Mouse (Mus musculus) retina, adult 2 months (tissue): ENCODE data around the gene Ceacam16.

Experiments used
- DNase-seq: peaks from one replicate; pipeline ENCODE4 v3.0.0-alpha.2; 2012; ENCODE audit warnings: low read depth, low spot score

The Ceacam16 gene

GRCm38 (mm10) chr7:19861199-19861598 is at the start of gene Ceacam16:
Ceacam16 (minus strand) TSS chr7:19861299.
- no peak for DNase-seq

DNA sequence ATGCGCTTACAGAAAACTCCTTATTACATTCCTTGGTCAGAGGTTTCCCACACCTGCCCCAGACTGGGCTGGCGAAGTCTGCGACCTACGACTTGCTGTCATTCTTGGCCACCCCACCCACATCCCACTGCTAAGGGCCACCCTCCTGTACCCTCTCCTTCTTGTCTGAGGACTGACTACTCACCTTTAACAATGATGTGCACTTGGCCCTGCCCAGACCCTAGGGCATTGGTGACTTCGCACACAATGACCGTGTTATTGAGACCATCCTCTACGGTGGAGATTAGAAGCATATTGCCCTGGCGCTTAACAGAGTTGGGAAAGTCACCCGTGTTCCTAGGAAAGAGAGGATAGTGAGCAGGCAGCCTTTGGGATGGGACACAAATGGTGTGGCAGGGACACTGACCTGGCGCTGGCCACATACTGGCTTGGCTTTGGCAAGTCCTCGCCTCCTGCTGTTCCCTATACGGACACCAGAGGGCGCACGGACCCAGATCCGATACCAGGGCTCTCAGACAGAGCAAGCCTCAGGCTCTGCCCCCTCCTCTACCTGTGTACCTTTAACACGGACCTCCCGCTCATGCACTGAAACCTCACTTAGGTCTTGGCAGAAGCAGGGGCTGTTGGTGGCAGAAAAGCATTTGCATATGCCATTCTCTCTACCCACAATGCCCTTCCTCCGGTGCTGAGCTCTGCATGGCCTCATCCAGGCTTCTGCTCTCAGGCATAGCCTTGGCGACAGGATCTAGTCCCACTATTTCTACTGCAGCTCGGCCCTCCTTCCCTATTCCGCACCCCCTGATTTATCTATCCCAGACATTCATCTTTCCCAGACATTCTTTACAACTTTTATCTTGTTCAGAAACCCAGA is 49.6 kb upstream of the Ceacam16 start:
- DNase-seq = peak; percentile 42

DNA sequence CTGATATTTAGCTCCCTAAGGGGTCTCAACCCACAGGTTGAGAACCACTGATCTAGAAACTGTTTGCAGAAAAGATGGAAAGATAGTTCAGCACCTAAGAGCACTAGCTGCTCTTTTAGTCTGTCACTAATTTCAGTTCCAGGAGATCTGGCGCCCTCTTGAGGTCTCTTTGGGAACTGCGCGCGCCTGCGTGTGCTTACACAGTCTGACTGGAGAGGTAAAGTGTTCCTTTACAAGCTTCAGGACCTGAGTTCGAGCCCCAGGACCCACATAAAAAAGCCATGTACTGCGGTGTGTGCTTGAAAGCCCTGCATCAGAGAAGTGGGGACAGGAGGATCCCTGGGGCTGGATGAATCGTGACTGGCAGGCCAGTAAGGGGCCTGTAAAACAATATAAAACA is 28.8 kb upstream of the Ceacam16 start:
- no peak for DNase-seq

DNA sequence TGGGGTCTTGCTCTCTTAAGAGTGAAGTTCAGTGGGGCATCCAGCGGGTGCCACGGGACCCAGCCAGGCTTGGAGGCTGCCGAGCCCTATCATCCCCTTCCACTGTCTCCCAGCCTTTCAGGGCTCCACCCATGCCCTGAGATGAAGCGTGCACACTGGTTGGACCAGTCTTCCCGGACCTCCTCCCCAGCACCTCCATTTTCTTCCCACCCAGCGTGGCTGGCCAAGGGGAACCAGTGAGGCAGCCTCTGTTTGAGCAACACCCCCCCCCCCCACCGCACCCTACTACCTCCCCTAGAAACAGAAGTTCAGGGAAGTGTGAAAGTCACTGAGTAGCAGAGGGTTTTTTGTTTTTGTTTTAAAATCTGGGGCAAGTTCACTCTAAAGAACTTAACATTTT is 26.8 kb upstream of the Ceacam16 start, which contains the start of gene Ceacam19:
Gene Ceacam19, minus strand, starts transcription at position 117 of the 400 bp plus-strand sequence.
- DNase-seq = no peak

- no peak for DNase-seq
Observed at GRCm38 (mm10) chr7:19880754-19881153, 19.7 kb upstream of the Ceacam16 start.

- no peak for DNase-seq
Observed at GRCm38 (mm10) chr7:19876781-19877425, 15.8 kb upstream of the Ceacam16 start.

DNA sequence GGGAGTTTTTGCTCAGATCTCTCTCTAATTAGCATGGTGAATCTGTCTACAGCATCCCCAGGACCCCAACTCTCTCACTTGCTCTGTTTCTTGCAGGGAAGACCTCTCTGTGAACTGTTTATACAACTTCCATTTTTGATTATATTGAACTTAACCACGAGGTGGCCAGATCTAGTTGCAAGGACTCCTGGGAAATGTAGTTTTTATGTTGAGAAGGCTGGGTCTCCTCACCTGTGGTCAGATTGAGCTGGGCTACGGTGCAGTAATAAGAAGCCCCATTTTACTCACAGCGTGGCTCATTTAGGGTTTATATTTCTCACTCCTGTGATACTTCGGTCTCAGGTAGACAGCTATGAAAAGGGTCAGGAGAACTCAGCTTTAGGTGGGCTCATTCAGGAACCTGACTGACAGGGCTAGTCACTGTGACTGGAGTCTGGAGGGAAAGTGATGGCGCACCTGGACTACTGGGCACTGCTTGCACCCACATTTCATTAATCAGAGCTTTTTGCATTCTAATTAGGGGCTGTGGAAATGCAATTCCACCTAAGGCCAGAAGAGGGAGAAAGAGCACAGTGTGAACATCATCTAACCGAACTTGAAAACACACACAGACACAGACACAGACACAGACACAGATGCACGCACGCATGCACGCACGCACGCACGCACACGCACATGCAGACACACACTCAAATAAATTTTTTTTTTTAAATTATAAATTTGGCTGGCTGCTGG is 15.0 kb upstream of the Ceacam16 start:
- DNase-seq = peak; percentile 18

DNA sequence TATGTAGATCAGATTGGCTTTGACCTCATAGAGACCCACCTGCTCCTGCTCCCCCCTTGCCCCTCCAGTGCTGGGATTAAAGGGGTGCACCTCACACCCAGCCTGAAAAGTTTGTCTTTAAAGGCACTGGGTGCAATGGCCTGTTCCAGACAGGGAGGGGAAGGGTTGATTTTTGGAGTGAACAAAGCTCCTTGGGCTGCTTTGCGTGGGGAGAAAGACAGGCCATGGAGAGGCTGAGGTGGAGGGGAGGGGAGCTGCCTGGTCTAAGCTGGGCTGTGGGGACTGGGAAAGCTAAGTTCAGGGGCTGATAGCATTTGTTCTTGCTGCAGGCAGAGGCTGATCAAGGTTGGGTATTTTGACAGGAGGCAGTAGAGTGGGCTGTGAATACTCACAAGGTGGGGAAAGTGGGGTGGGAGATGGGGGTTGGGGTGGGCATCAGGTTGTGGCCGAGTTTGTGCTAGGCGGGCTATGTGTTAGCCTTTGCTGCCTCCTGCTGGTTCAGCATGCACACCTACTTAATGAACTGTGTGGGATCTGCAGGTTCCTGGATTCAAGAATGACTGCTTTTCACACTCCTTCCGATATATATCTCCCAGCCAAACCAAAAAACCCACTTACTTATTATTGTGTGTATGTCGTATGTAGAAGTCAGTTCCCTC is 11.0 kb upstream of the Ceacam16 start:
- DNase-seq = no peak

DNA sequence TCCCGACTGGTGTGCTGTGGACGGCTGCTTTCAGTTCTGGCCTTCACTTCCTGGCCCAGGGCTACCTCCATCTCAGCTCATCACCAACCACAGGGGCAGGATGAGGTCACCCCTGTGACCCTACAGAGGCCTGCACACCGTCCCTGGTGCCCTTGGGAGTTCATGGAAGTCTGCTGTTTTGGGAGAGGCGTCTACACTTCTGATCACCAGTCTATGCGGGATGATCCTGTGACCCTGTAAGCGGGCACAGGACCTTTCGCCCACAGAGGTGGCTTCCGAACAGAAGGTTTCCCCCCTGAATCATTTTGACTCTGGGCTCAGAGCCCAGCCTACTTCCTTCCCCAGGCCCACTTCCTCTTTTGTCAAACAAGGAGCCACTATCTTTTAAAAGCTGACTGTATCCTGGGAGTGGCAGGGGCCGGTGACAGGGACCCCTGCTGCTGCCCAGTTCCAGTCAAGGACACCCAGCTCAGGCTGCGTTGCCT is 10.1 kb upstream of the Ceacam16 start:
- no peak for DNase-seq

GRCm38 (mm10) chr7:19867751-19868399 is 6.8 kb upstream of the Ceacam16 start:
- no peak for DNase-seq

GRCm38 (mm10) chr7:19866490-19866889 is 5.4 kb upstream of the Ceacam16 start:
- DNase-seq = no peak

GRCm38 (mm10) chr7:19865246-19866036 is 4.3 kb upstream of the Ceacam16 start:
- no peak for DNase-seq

DNA sequence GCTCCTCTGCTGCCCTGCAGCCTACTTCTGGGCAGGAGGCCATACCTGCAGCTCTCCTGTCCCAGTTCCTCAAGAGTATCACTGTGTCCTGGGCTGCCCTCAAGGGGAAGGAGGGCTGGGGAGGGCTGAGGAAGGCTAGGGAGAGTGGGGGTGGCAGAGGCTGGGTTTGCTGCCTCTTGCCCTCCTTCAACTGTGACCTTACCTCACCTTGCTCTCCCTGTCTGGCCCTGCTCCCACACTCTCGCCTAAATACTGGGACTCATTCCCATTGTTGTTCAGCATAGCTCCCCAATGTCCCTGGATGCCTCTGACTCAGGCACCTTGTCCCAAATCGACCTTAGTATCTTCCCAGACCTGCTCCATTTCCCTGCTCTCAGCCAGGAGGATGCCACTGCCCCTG is 3.1 kb upstream of the Ceacam16 start:
- DNase-seq = no peak

DNA sequence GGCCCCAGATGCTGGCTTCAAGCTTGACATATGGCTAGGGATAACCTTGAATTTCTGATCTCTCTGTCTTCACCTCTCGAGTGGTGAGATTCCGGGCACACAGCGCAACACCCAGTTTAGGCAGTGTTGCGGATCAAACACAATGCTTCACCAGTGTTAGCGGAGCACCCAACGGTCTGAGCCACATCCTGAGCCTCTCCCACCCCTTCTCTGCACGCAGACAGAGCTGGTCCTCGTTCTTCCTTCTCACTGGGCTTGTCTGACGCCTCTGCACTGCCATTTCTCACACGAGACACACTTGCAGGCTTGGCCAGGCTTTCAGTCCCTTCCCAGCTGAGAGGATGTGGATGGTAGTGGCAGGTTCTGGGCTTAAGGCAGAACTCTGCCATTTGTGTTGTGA is 1.4 kb downstream of the Ceacam16 start:
- DNase-seq = no peak

DNA sequence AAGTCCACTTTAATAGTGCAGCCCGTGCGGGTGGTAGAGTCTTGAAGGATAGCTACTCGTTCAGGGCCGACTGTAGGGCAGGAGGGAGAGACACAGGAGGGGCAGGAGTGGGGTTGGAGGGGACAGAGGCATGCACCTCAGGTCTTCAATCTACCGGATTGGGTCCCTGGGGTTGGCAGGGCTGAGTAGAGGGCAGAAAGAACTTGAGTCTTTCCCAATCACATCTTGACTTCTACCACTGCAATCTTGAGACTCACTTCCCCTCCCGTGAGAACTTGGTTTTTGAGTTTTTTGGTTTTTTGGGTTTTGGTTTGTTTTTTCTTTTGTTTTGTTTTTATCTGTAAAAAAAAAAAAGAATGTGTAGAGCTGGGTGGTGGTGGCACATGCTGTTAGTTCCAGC is 4.8 kb downstream of the Ceacam16 start:
- DNase-seq = no peak

GRCm38 (mm10) chr7:19855663-19856062 is 5.4 kb downstream of the Ceacam16 start:
- DNase-seq = no peak

DNA sequence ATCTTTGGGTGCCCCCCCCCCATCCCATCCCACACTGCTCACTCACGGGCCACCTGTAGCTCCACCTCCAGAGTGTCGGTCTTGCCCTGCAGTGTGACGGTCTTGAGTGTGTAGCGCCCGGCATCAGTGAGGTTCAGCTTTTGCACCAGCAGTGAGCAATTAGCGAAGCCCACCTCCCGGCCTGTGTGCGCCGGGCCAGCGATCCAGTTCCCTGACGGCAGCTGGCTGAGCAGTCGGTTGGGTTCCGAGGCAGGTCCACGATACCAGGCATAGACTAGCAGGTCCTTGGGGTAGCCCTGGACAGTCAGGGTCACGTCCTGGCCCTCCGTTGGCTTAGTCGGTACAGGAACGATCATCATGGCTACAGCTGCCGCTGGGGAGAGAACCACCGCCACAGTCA is 7.6 kb downstream of the Ceacam16 start:
- no peak for DNase-seq

- no peak for DNase-seq
Observed at GRCm38 (mm10) chr7:19851858-19852570, 9.1 kb downstream of the Ceacam16 start, which contains the start of gene Gm19345. Gm19345 (plus strand) TSS chr7:19852003.

GRCm38 (mm10) chr7:19844521-19845171 is 16.5 kb downstream of the Ceacam16 start:
- DNase-seq = no peak
